Mouse (Mus musculus) testis, adult 2 months (tissue): ENCODE measurements around the gene Bhlhe23. TPM values are rescaled to one million over a fixed set of nuclear protein-coding genes. Genes with fewer than 3 reads are reported as not detected.
A peak's percentile ranks its signal among the peaks of the same experiment; 100 is the strongest.

Experiments used
- H3K27ac ChIP-seq: fragments of 200-500 bp; 2 replicates; pipeline ENCODE4 v1.5.1; 2012; ENCODE audit warnings: low read depth, low read length; ENCODE audit not compliant: control insufficient read depth, insufficient read depth
- H3K27me3 ChIP-seq: fragments of 200-500 bp; 2 replicates; pipeline ENCODE4 v1.6.1; 2012; ENCODE audit warnings: mild to moderate bottlenecking, low read length, moderate library complexity; ENCODE audit not compliant: control insufficient read depth, insufficient read depth
- H3K36me3 ChIP-seq: fragments of 200-500 bp; 2 replicates; pipeline ENCODE4 v1.6.1; 2012; ENCODE audit warnings: mild to moderate bottlenecking, low read length; ENCODE audit not compliant: control insufficient read depth, insufficient read depth
- H3K4me1 ChIP-seq: fragments of 200-500 bp; 2 replicates; pipeline ENCODE4 v1.6.1; 2012; ENCODE audit warnings: low read length; ENCODE audit not compliant: control insufficient read depth, insufficient read depth
- H3K4me3 ChIP-seq: fragments of 200-500 bp; 2 replicates; pipeline ENCODE4 v1.5.1; 2012; ENCODE audit warnings: low read depth, mild to moderate bottlenecking, low read length, moderate library complexity, mixed read lengths; ENCODE audit not compliant: control insufficient read depth
- CTCF ChIP-seq: fragments of 200-500 bp; IDR thresholded peaks from 2 replicates; pipeline ENCODE4 v1.5.1; 2012; ENCODE audit warnings: low read depth, mild to moderate bottlenecking, inconsistent platforms, low read length, moderate library complexity; ENCODE audit not compliant: control insufficient read depth, insufficient read depth, insufficient replicate concordance
- POLR2A ChIP-seq: fragments of 200-500 bp; IDR thresholded peaks from 2 replicates; pipeline ENCODE4 v1.6.1; 2012; ENCODE audit warnings: low read depth, mild to moderate bottlenecking, inconsistent platforms, low read length, moderate library complexity; ENCODE audit not compliant: control insufficient read depth
- polyA plus RNA-seq: library from polyadenylated mRNA; depleted of rRNA; stranded (reverse); fragments of >200 nt; gene quantifications from 2 replicates; pipeline ENCODE4 v1.2.3, GENCODE M21; 2012

Gene Bhlhe23
- polyA plus RNA-seq, 1 experiment, result 0.05 TPM

GRCm38 (mm10) chr2:180754976-180755688, 21.6 kb downstream of the Bhlhe23 start:
- Histone ChIP-seq H3K4me1 (no peaks in the 10 kb centered on the region), H3K4me3 (no peak overlapping the region), H3K27me3 (no peaks in the 10 kb centered on the region), H3K27ac (no peak overlapping the region), H3K36me3 (no peaks in the 10 kb centered on the region)
- no peak for TF ChIP-seq CTCF
- no peak for TF ChIP-seq POLR2A

GRCm38 (mm10) chr2:180748904-180749303, 27.8 kb downstream of the Bhlhe23 start:
- Histone ChIP-seq H3K27ac (no peak overlapping the region), H3K4me1 (peaks cover 10% of the 10 kb centered on the region), H3K36me3 (no peaks in the 10 kb centered on the region), H3K27me3 (no peaks in the 10 kb centered on the region), H3K4me3 (no peak overlapping the region)
- TF ChIP-seq CTCF (no peak), POLR2A (no peak)

- Histone ChIP-seq H3K27ac (no peak overlapping the region), H3K4me3 (no peak overlapping the region), H3K4me1 (peaks cover 10% of the 10 kb centered on the region), H3K36me3 (no peaks in the 10 kb centered on the region), H3K27me3 (no peaks in the 10 kb centered on the region)
- TF ChIP-seq POLR2A, result no peak
- no peak for TF ChIP-seq CTCF
These were observed 30.0 kb downstream of the Bhlhe23 start for GRCm38 (mm10) chr2:180746569-180747192.

DNA sequence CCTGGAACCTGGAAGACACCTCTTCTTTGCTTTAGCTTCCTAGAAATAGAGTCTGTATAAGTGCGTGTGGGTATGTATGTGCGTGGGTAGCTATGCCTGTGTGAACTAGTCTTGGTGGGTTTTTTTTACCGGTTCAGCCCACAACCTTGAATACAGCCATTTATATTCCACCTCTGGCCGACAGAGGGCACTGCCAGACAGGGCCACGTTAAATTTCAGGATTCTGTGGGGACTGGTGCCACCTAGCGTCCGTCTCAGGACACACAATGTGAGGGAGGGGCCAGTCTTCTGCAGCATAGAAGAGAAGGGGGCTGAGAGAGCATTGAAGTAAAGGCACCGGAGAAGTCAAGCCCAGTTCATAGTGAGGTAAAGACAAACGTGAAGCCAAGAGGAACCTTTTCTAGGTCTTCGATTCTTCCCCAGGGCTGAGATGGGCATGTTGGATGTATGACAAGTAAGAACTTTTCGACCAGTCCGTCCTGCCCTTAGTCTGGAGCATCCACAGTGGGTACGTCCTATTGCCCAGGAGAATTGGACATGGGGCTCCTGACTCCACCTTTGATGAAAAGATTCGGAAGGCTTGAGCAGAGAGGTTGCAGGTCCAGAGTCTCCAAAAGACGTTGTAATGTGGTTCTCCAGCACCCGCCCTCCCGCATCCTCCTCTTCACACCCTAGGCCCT, 31.3 kb downstream of the Bhlhe23 start:
- no peaks in the 10 kb centered on the region for H3K27me3 ChIP-seq
- H3K36me3 ChIP-seq, result no peaks in the 10 kb centered on the region
- no peak overlapping the region for H3K4me3 ChIP-seq
- TF ChIP-seq POLR2A (no peak), CTCF (peak; percentile 99)
- peaks cover 10% of the 10 kb centered on the region for H3K4me1 ChIP-seq
- H3K27ac ChIP-seq, result no peak overlapping the region

GRCm38 (mm10) chr2:180743321-180743720, 33.4 kb downstream of the Bhlhe23 start:
- H3K4me1 ChIP-seq, result peaks cover 10% of the 10 kb centered on the region
- H3K27ac ChIP-seq, result no peak overlapping the region
- H3K4me3 ChIP-seq, result no peak overlapping the region
- H3K36me3 ChIP-seq, result no peaks in the 10 kb centered on the region
- TF ChIP-seq CTCF (no peak), POLR2A (no peak)
- no peaks in the 10 kb centered on the region for H3K27me3 ChIP-seq

DNA sequence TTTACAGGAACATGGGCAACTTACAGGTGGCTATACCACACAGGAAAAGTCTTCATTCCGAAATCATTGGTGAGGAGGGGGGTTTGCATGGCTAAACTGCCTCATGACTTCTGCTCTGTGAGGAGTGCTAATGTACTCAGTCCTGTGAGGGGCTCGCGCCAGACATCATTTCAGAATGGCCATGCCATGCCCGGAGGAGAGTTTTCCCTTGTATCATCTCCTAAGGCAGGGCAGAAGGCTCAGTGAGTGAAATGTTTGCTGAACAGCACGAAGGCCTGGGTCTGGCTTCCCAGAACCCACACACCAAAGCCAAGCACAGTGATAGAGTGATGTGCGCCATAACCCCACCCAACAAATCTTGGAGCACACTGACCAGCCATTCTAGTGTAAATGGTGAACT, 33.9 kb downstream of the Bhlhe23 start:
- TF ChIP-seq CTCF, result no peak
- TF ChIP-seq POLR2A, result no peak
- no peak overlapping the region for H3K27ac ChIP-seq
- no peaks in the 10 kb centered on the region for H3K36me3 ChIP-seq
- H3K4me3 ChIP-seq, result no peak overlapping the region
- peaks cover 10% of the 10 kb centered on the region for H3K4me1 ChIP-seq
- no peaks in the 10 kb centered on the region for H3K27me3 ChIP-seq

- no peaks in the 10 kb centered on the region for H3K36me3 ChIP-seq
- no peak overlapping the region for H3K27ac ChIP-seq
- H3K4me3 ChIP-seq, result no peak overlapping the region
- no peak for TF ChIP-seq CTCF
- TF ChIP-seq POLR2A, result no peak
- H3K27me3 ChIP-seq, result no peaks in the 10 kb centered on the region
- H3K4me1 ChIP-seq, result peaks cover 6% of the 10 kb centered on the region
These were observed 35.3 kb downstream of the Bhlhe23 start for GRCm38 (mm10) chr2:180741421-180741820.
